Mouse (Mus musculus): ENCODE measurements around the gene Blzf1. TPM values are rescaled to one million over a fixed set of nuclear protein-coding genes. Genes with fewer than 3 reads are reported as not detected.

The Blzf1 gene
- polyA plus RNA-seq, 1 experiment: 1.3 TPM

DNA sequence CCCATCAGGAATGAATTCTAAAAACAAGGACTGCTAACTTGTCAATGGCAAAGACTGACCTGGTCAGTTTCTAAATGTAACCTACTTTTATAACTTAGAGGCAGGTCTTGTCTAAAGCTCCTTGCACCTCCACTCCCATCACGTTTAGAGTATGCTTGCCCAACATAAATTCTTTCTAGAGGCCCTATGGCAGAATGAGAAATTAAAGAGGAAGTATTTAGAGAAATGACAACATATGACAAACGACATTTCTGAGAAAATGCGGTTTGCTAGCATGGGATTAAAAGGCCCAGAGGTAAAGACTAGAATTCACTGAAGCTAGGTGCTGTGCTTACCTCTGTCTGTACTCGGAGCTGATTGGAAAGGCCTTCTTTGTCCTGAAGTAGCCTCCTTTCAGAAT is 5.3 kb downstream of the Blzf1 start:
- H3K27me3 ChIP-seq (ENCODE audit: control insufficient read depth, insufficient read depth, low read length): no peaks in the 10 kb centered on the region
- no peak overlapping the region for H3K4me3 ChIP-seq (ENCODE audit: extremely low read depth, insufficient read depth, insufficient read length)
- no peaks in the 10 kb centered on the region for H3K4me1 ChIP-seq (ENCODE audit: control insufficient read depth, insufficient read depth, insufficient read length)
- TF ChIP-seq CTCF (IDR thresholded peaks at IDR 0.05; ENCODE audit: extremely low read depth, insufficient read depth, insufficient read length, insufficient replicate concordance) (no peak), POLR2A (IDR thresholded peaks at IDR 0.05; ENCODE audit: low read depth, low read length) (no peak)
- H3K36me3 ChIP-seq (ENCODE audit: control insufficient read depth, insufficient read depth, low read length): peaks cover 26% of the 10 kb centered on the region
- WGBS: 35% methylated on average over 4 of the region's 4 CpGs
- DNase-seq (ENCODE audit: low read depth in 1 of 2, low spot score in 2 of 2): no peak
- no peak overlapping the region for H3K27ac ChIP-seq (ENCODE audit: insufficient read depth, low read length)

DNA sequence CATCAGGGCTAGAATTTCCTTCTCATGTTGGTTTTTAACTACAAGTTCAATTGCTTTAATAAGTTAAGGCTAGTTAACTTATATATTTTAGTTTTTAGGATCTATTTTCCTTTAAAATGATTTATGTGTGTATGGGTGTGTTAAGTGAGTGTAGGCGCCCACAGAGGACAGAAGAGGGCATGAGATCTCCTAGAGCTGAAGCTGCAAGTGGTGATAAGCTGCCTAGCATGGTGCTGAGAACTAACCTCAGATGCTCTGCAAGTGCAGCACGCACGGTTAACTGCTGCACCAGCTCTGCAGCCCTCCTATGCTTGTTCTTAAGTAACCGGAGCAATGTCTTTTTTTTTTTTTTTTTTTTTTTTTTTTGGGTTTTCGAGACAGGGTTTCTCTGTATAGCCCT is 10.8 kb downstream of the Blzf1 start:
- Histone ChIP-seq H3K27me3 (ENCODE audit: control insufficient read depth, insufficient read depth, low read length) (no peaks in the 10 kb centered on the region), H3K4me3 (ENCODE audit: extremely low read depth, insufficient read depth, insufficient read length) (no peak overlapping the region), H3K4me1 (ENCODE audit: control insufficient read depth, insufficient read depth, insufficient read length) (no peaks in the 10 kb centered on the region), H3K36me3 (ENCODE audit: control insufficient read depth, insufficient read depth, low read length) (peaks cover 36% of the 10 kb centered on the region), H3K27ac (ENCODE audit: insufficient read depth, low read length) (no peak overlapping the region)
- 95% methylated on average over 4 of the region's 5 CpGs for WGBS
- no peak for TF ChIP-seq POLR2A (IDR thresholded peaks at IDR 0.05; ENCODE audit: low read depth, low read length)
- TF ChIP-seq CTCF (IDR thresholded peaks at IDR 0.05; ENCODE audit: extremely low read depth, insufficient read depth, insufficient read length, insufficient replicate concordance): no peak
- DNase-seq (ENCODE audit: low read depth in 1 of 2, low spot score in 2 of 2): no peak

DNA sequence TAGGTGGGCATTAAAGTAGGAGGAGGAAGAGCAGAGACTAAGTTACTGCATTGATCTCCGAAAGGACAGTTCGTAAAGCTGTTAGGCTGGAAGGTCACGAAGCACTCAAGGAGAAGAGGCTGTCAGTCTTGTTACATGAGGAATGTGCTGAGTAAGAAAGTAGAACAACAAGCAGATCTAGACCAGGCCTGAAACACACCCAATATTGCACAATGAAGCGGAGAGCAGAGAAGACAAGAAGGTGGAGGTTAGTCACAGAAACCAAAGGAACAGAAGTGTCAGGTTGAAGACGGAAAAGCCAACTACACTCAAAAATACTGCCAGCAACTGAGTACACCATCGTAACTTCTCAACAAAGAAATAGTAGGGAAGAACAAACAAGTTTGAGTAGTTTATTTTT is 13.2 kb downstream of the Blzf1 start:
- DNase-seq (ENCODE audit: low read depth in 1 of 2, low spot score in 2 of 2): no peak
- no peak overlapping the region for H3K27ac ChIP-seq (ENCODE audit: insufficient read depth, low read length)
- no peaks in the 10 kb centered on the region for H3K27me3 ChIP-seq (ENCODE audit: control insufficient read depth, insufficient read depth, low read length)
- no peak overlapping the region for H3K4me3 ChIP-seq (ENCODE audit: extremely low read depth, insufficient read depth, insufficient read length)
- no peak for TF ChIP-seq POLR2A (IDR thresholded peaks at IDR 0.05; ENCODE audit: low read depth, low read length)
- TF ChIP-seq CTCF (IDR thresholded peaks at IDR 0.05; ENCODE audit: extremely low read depth, insufficient read depth, insufficient read length, insufficient replicate concordance): no peak
- 92% methylated on average over 6 of the region's 6 CpGs for WGBS
- H3K4me1 ChIP-seq (ENCODE audit: control insufficient read depth, insufficient read depth, insufficient read length): no peaks in the 10 kb centered on the region
- H3K36me3 ChIP-seq (ENCODE audit: control insufficient read depth, insufficient read depth, low read length): peaks cover 33% of the 10 kb centered on the region

DNA sequence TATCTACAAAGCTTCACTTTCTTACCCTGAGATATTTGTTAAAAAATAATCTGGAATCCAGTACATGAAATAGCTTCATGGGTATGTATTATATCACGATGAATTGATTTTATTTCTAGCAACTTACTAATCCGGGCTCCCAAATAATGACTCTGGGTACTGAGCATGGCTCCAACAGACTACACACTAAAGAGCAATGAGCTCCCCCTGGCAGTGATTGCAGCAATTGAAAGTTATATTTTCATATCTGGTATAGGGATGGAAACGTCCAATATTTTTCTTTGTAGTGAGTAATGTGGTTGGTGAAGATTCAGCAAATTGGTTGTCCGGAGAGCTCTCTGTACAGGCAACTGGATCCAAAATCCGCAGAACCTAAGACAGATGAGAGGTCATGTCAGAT is 15.2 kb downstream of the Blzf1 start:
- DNase-seq (ENCODE audit: low read depth in 1 of 2, low spot score in 2 of 2): no peak
- no peak overlapping the region for H3K27ac ChIP-seq (ENCODE audit: insufficient read depth, low read length)
- no peaks in the 10 kb centered on the region for H3K27me3 ChIP-seq (ENCODE audit: control insufficient read depth, insufficient read depth, low read length)
- no peak overlapping the region for H3K4me3 ChIP-seq (ENCODE audit: extremely low read depth, insufficient read depth, insufficient read length)
- peaks cover 23% of the 10 kb centered on the region for H3K36me3 ChIP-seq (ENCODE audit: control insufficient read depth, insufficient read depth, low read length)
- no peak for TF ChIP-seq POLR2A (IDR thresholded peaks at IDR 0.05; ENCODE audit: low read depth, low read length)
- TF ChIP-seq CTCF (IDR thresholded peaks at IDR 0.05; ENCODE audit: extremely low read depth, insufficient read depth, insufficient read length, insufficient replicate concordance): no peak
- no peaks in the 10 kb centered on the region for H3K4me1 ChIP-seq (ENCODE audit: control insufficient read depth, insufficient read depth, insufficient read length)
- 90% methylated on average over 5 of the region's 5 CpGs for WGBS

DNA sequence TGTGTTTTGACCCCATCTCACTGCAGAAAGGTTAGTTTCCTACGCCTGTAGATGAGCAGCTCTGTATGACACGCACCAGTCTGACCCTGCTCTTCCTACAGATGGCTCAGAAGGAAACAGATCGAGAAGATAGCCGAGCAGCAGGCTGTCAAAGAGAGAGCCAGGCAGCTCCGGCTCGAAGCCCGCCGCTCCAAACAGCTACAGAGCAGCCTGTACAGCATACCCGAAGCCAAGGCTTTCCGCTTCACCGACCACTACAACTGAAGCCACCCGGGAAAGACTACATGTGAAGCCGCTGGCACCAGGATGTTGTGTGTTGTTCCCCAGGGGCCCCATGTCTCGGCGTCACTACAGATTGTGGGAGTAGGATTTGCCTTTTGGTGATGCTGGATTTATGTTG is 19.9 kb downstream of the Blzf1 start:
- no peak for TF ChIP-seq CTCF (IDR thresholded peaks at IDR 0.05; ENCODE audit: extremely low read depth, insufficient read depth, insufficient read length, insufficient replicate concordance)
- DNase-seq (ENCODE audit: low read depth in 1 of 2, low spot score in 2 of 2): no peak
- WGBS: 60% methylated on average over 15 of the region's 15 CpGs
- no peaks in the 10 kb centered on the region for H3K4me1 ChIP-seq (ENCODE audit: control insufficient read depth, insufficient read depth, insufficient read length)
- H3K4me3 ChIP-seq (ENCODE audit: extremely low read depth, insufficient read depth, insufficient read length): no peak overlapping the region
- H3K36me3 ChIP-seq (ENCODE audit: control insufficient read depth, insufficient read depth, low read length): peaks cover 8% of the 10 kb centered on the region
- H3K27me3 ChIP-seq (ENCODE audit: control insufficient read depth, insufficient read depth, low read length): no peaks in the 10 kb centered on the region
- H3K27ac ChIP-seq (ENCODE audit: insufficient read depth, low read length): no peak overlapping the region

DNA sequence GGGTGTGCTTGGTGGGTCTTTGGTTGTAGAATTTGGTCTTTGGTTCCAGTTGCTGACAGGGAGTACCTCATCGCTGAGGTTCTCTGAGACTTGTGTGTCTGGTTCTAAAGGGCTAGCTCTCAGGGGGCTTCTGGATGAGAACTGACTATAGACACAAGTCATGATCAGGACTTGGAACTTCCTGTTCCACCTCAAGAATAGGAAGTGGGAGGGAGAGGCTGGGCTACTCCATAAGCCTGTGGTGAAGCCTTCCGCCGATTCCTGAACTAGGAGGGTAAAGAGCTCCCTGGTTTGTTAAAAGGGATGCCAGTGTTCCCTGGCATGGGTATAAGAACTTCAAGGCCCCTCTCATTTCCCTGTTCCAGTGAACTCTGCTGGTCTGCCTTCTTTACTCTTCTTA is 23.3 kb downstream of the Blzf1 start:
- no peaks in the 10 kb centered on the region for H3K27me3 ChIP-seq (ENCODE audit: control insufficient read depth, insufficient read depth, low read length)
- no peak for TF ChIP-seq CTCF (IDR thresholded peaks at IDR 0.05; ENCODE audit: extremely low read depth, insufficient read depth, insufficient read length, insufficient replicate concordance)
- no peak for TF ChIP-seq POLR2A (IDR thresholded peaks at IDR 0.05; ENCODE audit: low read depth, low read length)
- H3K4me3 ChIP-seq (ENCODE audit: extremely low read depth, insufficient read depth, insufficient read length): no peak overlapping the region
- H3K4me1 ChIP-seq (ENCODE audit: control insufficient read depth, insufficient read depth, insufficient read length): no peaks in the 10 kb centered on the region
- no peak for DNase-seq (ENCODE audit: low read depth in 1 of 2, low spot score in 2 of 2)
- 84% methylated on average over 3 of the region's 3 CpGs for WGBS
- H3K36me3 ChIP-seq (ENCODE audit: control insufficient read depth, insufficient read depth, low read length): peaks cover 2% of the 10 kb centered on the region
- H3K27ac ChIP-seq (ENCODE audit: insufficient read depth, low read length): no peak overlapping the region

DNA sequence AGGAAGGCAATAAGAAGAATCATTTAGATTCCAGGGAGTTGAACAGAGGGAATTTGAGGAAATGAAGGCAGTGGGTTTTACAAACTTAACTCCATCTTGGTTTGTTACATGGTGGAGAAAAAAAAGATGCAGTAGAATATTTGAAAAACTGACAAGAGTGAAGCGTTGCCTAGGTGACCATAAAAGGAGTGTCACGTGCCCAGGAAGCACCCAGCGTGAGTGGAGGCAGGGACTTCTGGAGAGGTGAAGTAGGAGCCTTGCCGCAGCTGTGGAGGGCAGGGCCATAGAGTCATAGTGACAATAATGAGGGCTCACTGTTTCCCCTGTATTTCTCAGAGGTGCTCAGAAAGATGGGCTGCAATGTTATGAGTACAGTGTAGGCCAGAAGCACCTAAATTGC is 28.0 kb downstream of the Blzf1 start:
- H3K27ac ChIP-seq (ENCODE audit: insufficient read depth, low read length): no peak overlapping the region
- H3K4me3 ChIP-seq (ENCODE audit: extremely low read depth, insufficient read depth, insufficient read length): no peak overlapping the region
- TF ChIP-seq POLR2A (IDR thresholded peaks at IDR 0.05; ENCODE audit: low read depth, low read length) (no peak), CTCF (IDR thresholded peaks at IDR 0.05; ENCODE audit: extremely low read depth, insufficient read depth, insufficient read length, insufficient replicate concordance) (no peak)
- DNase-seq (ENCODE audit: low read depth in 1 of 2, low spot score in 2 of 2): no peak
- WGBS: 77% methylated on average over 4 of the region's 4 CpGs
- H3K27me3 ChIP-seq (ENCODE audit: control insufficient read depth, insufficient read depth, low read length): no peaks in the 10 kb centered on the region
- peaks cover 2% of the 10 kb centered on the region for H3K36me3 ChIP-seq (ENCODE audit: control insufficient read depth, insufficient read depth, low read length)
- no peaks in the 10 kb centered on the region for H3K4me1 ChIP-seq (ENCODE audit: control insufficient read depth, insufficient read depth, insufficient read length)

All from spleen, adult 2 months (tissue).